Mouse (Mus musculus) liver, embryonic 14.5 days (tissue): ENCODE data around the gene Camk2n1.

Experiments used
- CTCF ChIP-seq: IDR thresholded peaks from 2 replicates; pipeline ENCODE4 v1.5.1; 2016; ENCODE audit warnings: antibody characterized with exemption, low read depth, control low read depth
- EP300 ChIP-seq: IDR thresholded peaks from 2 replicates; pipeline ENCODE4 v1.6.1; 2016; ENCODE audit warnings: antibody characterized with exemption, low read depth

DNA sequence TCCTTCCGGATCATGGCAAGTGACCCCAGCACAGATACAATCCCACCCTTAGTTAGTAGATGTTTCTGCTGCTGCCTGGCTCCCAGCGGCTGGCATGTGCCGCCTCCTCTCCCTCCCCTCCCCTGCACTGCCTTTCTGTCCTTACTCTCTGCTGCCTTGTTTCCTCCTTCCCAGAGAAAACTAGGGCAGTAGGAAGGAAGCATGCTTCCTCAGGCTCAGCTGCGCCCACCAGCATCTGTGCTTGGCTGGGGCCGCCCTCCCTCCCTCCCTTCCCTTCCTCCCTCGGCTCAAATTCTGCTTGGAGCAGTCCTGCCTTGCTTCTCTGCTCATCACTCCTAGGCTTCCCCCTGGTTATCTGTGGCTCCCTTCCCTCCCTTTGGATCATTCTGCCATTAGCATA is 39.4 kb upstream of the Camk2n1 start:
- TF ChIP-seq CTCF (no peak), EP300 (no peak)
